Mouse (Mus musculus) lung, adult 2 months (tissue): ENCODE measurements around the gene Psmd5.

Experiments used
- CTCF ChIP-seq: fragments of 200-500 bp; IDR thresholded peaks from 2 replicates; pipeline ENCODE4 v1.5.1; 2011; ENCODE audit warnings: mild to moderate bottlenecking, low read length, control low read depth; ENCODE audit not compliant: insufficient read depth
- POLR2A ChIP-seq: fragments of 200-500 bp; IDR thresholded peaks from 2 replicates; pipeline ENCODE4 v1.6.1; 2011; ENCODE audit warnings: low read depth, mild to moderate bottlenecking, control low read depth, low read length, borderline replicate concordance; ENCODE audit errors: extremely low read depth

DNA sequence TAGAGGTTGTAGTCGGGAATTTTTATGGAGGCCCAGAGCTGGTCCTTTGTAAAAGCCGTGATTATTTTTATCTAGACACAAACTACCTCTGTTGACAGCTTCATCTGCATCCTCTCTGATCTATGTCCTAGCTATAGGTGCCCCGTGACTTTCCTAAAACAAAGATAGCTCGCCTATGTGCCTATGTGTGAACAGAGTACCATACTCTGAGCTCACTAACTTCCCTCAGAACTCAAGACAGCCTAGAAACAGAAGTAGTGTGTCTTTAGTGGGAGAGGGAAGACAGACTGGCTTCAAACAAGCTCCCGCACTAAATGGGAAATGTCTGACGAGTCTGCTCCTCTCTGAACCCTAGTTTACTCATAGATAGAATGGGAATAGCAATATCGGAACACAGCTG, 74.4 kb downstream of the Psmd5 start:
- no peak for TF ChIP-seq CTCF
- no peak for TF ChIP-seq POLR2A
